Mouse (Mus musculus): ENCODE data around the gene Vmn1r199. TPM values are rescaled to one million over a fixed set of nuclear protein-coding genes. Genes with fewer than 3 reads are reported as not detected.

Vmn1r199 gene
- polyA plus RNA-seq (2012; rRNA removed; ENCODE audit: low replicate concordance) = not detected in 2 replicates

DNA sequence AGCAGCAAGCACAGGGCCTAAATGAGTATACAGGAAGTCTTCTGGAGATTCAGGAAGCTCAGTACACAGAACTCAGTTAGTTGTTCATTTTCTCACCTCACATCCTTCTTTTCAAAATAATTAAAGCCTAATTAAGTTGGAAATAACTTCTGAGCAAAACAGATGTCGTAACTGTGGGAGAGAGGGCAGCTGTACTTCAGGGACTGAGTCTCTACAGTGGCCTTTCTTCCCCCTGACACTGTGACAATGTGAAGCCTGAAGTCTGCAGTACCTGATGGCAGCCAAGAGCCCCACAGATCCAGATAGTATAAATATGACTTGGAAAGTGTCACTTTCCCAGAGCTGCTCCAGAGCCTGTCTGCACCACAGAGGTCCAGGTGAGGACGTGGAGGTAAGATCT is at the start of gene Vmn1r199:
TSS of gene Vmn1r199 (plus strand) at position 301 of the 400 bp plus-strand sequence.

DNA sequence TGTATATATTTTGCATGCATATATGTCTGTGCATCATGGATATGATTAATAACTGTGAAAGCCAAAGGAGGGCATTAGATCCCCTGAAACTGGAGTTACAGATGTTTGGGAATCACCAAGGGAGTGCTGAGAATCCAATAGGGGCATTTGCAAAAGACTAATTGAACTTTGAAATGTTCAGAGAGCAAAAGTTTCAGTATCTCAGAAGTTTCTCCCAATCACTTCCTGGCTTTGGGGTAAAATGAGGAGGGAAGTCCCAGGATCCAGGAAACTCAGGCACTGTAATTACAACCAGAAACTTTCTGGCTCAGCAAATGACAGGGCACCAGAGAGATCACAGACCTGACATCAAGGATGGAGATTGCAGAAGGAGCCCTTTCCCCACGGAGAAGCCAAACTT is 29.6 kb upstream of the Vmn1r199 start, which contains the start of gene Vmn1r198:
TSS of gene Vmn1r198 (plus strand) at position 301 of the 400 bp plus-strand sequence.

DNA sequence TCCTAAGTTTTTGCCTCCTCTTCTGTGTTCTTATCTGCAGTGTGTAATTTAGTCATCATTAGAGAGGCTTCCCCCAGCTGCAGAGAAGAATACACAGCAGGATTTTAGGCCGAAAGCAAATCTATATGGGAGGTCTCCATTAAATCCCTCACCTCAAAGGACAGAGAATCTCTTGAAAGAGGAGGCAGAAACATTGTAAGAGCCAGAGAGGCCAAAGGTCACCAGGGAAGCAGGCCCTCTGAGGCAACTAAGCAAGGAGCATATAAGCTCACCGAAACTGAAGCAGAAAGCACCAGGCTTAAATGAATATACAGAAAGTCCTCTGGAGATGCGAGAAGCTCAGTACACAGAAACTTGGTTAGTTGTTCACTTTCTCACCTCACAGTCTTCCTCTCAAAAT is 10.5 kb downstream of the Vmn1r199 start, which contains the start of gene Vmn1r200:
TSS of gene Vmn1r200 (plus strand) at position 301 of the 400 bp plus-strand sequence.

Other genes starting within 250 kb of the Vmn1r199 start
- gene Vmn1r191, start 195.8 kb upstream of the Vmn1r199 start, polyA plus RNA-seq (2012; rRNA removed; ENCODE audit: low replicate concordance) = not detected in 2 replicates
- gene Vmn1r192, start 188.7 kb upstream of the Vmn1r199 start, polyA plus RNA-seq (2012; rRNA removed; ENCODE audit: low replicate concordance) = not detected in 2 replicates
- gene Vmn1r193, start 156.7 kb upstream of the Vmn1r199 start, polyA plus RNA-seq (2012; rRNA removed; ENCODE audit: low replicate concordance) = not detected in 2 replicates
- not detected in 2 replicates for gene Vmn1r194, start 135.6 kb upstream of the Vmn1r199 start, polyA plus RNA-seq (2012; rRNA removed; ENCODE audit: low replicate concordance)
- gene Vmn1r195, start 109.3 kb upstream of the Vmn1r199 start, polyA plus RNA-seq (2012; rRNA removed; ENCODE audit: low replicate concordance) = not detected in 2 replicates
- gene Vmn1r196, start 89.9 kb upstream of the Vmn1r199 start, polyA plus RNA-seq (2012; rRNA removed; ENCODE audit: low replicate concordance) = not detected in 2 replicates
- gene Vmn1r197, start 55.2 kb upstream of the Vmn1r199 start, polyA plus RNA-seq (2012; rRNA removed; ENCODE audit: low replicate concordance) = not detected in 2 replicates
- not detected in 2 replicates for gene Vmn1r198, start 29.5 kb upstream of the Vmn1r199 start, polyA plus RNA-seq (2012; rRNA removed; ENCODE audit: low replicate concordance)
- not detected in 2 replicates for gene Vmn1r200, start 10.6 kb downstream of the Vmn1r199 start, polyA plus RNA-seq (2012; rRNA removed; ENCODE audit: low replicate concordance)
- not detected in 2 replicates for gene Vmn1r201, start 92.1 kb downstream of the Vmn1r199 start, polyA plus RNA-seq (2012; rRNA removed; ENCODE audit: low replicate concordance)
- gene Vmn1r202, start 125.6 kb downstream of the Vmn1r199 start, polyA plus RNA-seq (2012; rRNA removed; ENCODE audit: low replicate concordance) = not detected in 2 replicates
- not detected in 2 replicates for gene Vmn1r203, start 138.3 kb downstream of the Vmn1r199 start, polyA plus RNA-seq (2012; rRNA removed; ENCODE audit: low replicate concordance)
- gene Vmn1r204, start 173.4 kb downstream of the Vmn1r199 start, polyA plus RNA-seq (2012; rRNA removed; ENCODE audit: low replicate concordance) = not detected in 2 replicates
- gene Vmn1r205, start 213.2 kb downstream of the Vmn1r199 start, polyA plus RNA-seq (2012; rRNA removed; ENCODE audit: low replicate concordance) = not detected in 2 replicates
- not detected in 2 replicates for gene Vmn1r206, start 244.4 kb downstream of the Vmn1r199 start, polyA plus RNA-seq (2012; rRNA removed; ENCODE audit: low replicate concordance)

Measured in mammary gland, adult 2 months (tissue).